Mouse (Mus musculus): ENCODE results near the gene Klhl25.
A peak's percentile ranks its signal among the peaks of the same experiment; 100 is the strongest.
"Not testable (repeated sequence)": the region's sequence is repeated elsewhere in the genome, so short reads cannot be mapped to it uniquely, and the experiment has no call there.

Gene Klhl25

GRCm38 (mm10) chr7:75842306-75842705 is 5.8 kb upstream of the Klhl25 start:
- DNase-seq (ENCODE audit: extremely low spot score, low read depth, low spot score) = no peak

GRCm38 (mm10) chr7:75845936-75846335 is 2.2 kb upstream of the Klhl25 start:
- no peak for DNase-seq (ENCODE audit: extremely low spot score, low read depth, low spot score)

GRCm38 (mm10) chr7:75846942-75847341 is 1.2 kb upstream of the Klhl25 start:
- DNase-seq (ENCODE audit: extremely low spot score, low read depth, low spot score) = no peak

GRCm38 (mm10) chr7:75847489-75847888 is 621 bp upstream of the Klhl25 start:
- DNase-seq (ENCODE audit: extremely low spot score, low read depth, low spot score) = no peak

- peak; percentile 14 for DNase-seq (ENCODE audit: extremely low spot score, low read depth, low spot score)
These were observed 913 bp downstream of the Klhl25 start for GRCm38 (mm10) chr7:75848776-75849670.

- not testable (repeated sequence) for DNase-seq (ENCODE audit: extremely low spot score, low read depth, low spot score)
These were observed 2.3 kb downstream of the Klhl25 start for GRCm38 (mm10) chr7:75850396-75850795.

GRCm38 (mm10) chr7:75851290-75851689 is 3.2 kb downstream of the Klhl25 start:
- no peak for DNase-seq (ENCODE audit: extremely low spot score, low read depth, low spot score)

- DNase-seq (ENCODE audit: extremely low spot score, low read depth, low spot score) = no peak
These were observed 4.3 kb downstream of the Klhl25 start for GRCm38 (mm10) chr7:75852363-75852762.

- no peak for DNase-seq (ENCODE audit: extremely low spot score, low read depth, low spot score)
These were observed 5.2 kb downstream of the Klhl25 start for GRCm38 (mm10) chr7:75853171-75853830.

GRCm38 (mm10) chr7:75854231-75854925 is 6.3 kb downstream of the Klhl25 start:
- DNase-seq (ENCODE audit: extremely low spot score, low read depth, low spot score) = no peak

- DNase-seq (ENCODE audit: extremely low spot score, low read depth, low spot score) = no peak
These were observed 6.9 kb downstream of the Klhl25 start for GRCm38 (mm10) chr7:75855028-75855427.

GRCm38 (mm10) chr7:75856259-75856658 is 8.1 kb downstream of the Klhl25 start:
- DNase-seq (ENCODE audit: extremely low spot score, low read depth, low spot score) = no peak

GRCm38 (mm10) chr7:75859771-75860196 is 11.7 kb downstream of the Klhl25 start:
- DNase-seq (ENCODE audit: extremely low spot score, low read depth, low spot score) = no peak

- not testable (repeated sequence) for DNase-seq (ENCODE audit: extremely low spot score, low read depth, low spot score)
These were observed 13.7 kb downstream of the Klhl25 start for GRCm38 (mm10) chr7:75861638-75862426.

GRCm38 (mm10) chr7:75862427-75862781 is 14.3 kb downstream of the Klhl25 start:
- not testable (repeated sequence) for DNase-seq (ENCODE audit: extremely low spot score, low read depth, low spot score)

- DNase-seq (ENCODE audit: extremely low spot score, low read depth, low spot score) = not testable (repeated sequence)
These were observed 15.3 kb downstream of the Klhl25 start for GRCm38 (mm10) chr7:75863248-75863911.

- DNase-seq (ENCODE audit: extremely low spot score, low read depth, low spot score) = no peak
These were observed 16.9 kb downstream of the Klhl25 start for GRCm38 (mm10) chr7:75865026-75865425.

GRCm38 (mm10) chr7:75866557-75866956 is 18.4 kb downstream of the Klhl25 start:
- no peak for DNase-seq (ENCODE audit: extremely low spot score, low read depth, low spot score)

GRCm38 (mm10) chr7:75868687-75869086 is 20.6 kb downstream of the Klhl25 start:
- no peak for DNase-seq (ENCODE audit: extremely low spot score, low read depth, low spot score)

- DNase-seq (ENCODE audit: extremely low spot score, low read depth, low spot score) = no peak
These were observed 22.4 kb downstream of the Klhl25 start for GRCm38 (mm10) chr7:75870551-75870950.
